Mouse (Mus musculus) C2C12 (cell line): ENCODE data around the gene Rfxap. TPM values are rescaled to one million over a fixed set of nuclear protein-coding genes. Genes with fewer than 3 reads are reported as not detected.

Source experiments
- H3K27me3 ChIP-seq: one replicate; pipeline ENCODE4 v1.6.1; 2011; ENCODE audit not compliant: control insufficient read depth, insufficient read depth, insufficient read length
- H3K36me3 ChIP-seq: one replicate; pipeline ENCODE4 v1.6.1; 2011; ENCODE audit not compliant: control insufficient read depth, insufficient read depth
- H3K4me3 ChIP-seq: one replicate; pipeline ENCODE4 v1.5.1; 2011; ENCODE audit warnings: mild to moderate bottlenecking, control low read depth; ENCODE audit not compliant: poor library complexity, insufficient read depth, severe bottlenecking
- H3K79me2 ChIP-seq: one replicate; pipeline ENCODE4 v1.6.1; 2011; ENCODE audit not compliant: control insufficient read depth, insufficient read depth
- H3K79me3 ChIP-seq: one replicate; pipeline ENCODE4 v1.6.1; 2011; ENCODE audit warnings: low read depth, control low read depth
- H3ac ChIP-seq: one replicate; pipeline ENCODE3; 2011; ENCODE audit warnings: low read depth; ENCODE audit not compliant: control insufficient read depth, insufficient read length
- CEBPB ChIP-seq: IDR thresholded peaks from one replicate; pipeline ENCODE4 v1.6.1; 2011; ENCODE audit warnings: low read depth, mild to moderate bottlenecking, control low read depth, moderate library complexity
- CTCF ChIP-seq: IDR thresholded peaks from one replicate; pipeline ENCODE4 v1.5.1; 2011; ENCODE audit not compliant: control insufficient read depth, insufficient read depth, insufficient read length
- FOSL1 ChIP-seq: IDR thresholded peaks from one replicate; pipeline ENCODE4 v1.8.0; 2011; ENCODE audit warnings: mild to moderate bottlenecking, low read length; ENCODE audit not compliant: poor library complexity, insufficient read depth, severe bottlenecking
- MAX ChIP-seq: IDR thresholded peaks from one replicate; pipeline ENCODE4 v1.6.1; 2011; ENCODE audit warnings: mild to moderate bottlenecking, control low read depth
- MYOD1 ChIP-seq: IDR thresholded peaks from one replicate; pipeline ENCODE4 v1.6.1; 2011; ENCODE audit warnings: low read depth; ENCODE audit not compliant: control insufficient read depth, insufficient read length
- MYOG ChIP-seq: IDR thresholded peaks from one replicate; pipeline ENCODE4 v1.6.1; 2011; ENCODE audit not compliant: control insufficient read depth, insufficient read length; ENCODE audit errors: extremely low read depth
- USF1 ChIP-seq: IDR thresholded peaks from one replicate; pipeline ENCODE4 v1.6.1; 2011; ENCODE audit warnings: low read depth, mild to moderate bottlenecking, control low read depth, moderate library complexity
- long read RNA-seq, 2 experiments: library from polyadenylated mRNA; unstranded; transcript quantifications; one replicate each; pipeline ENCODE4 v2.0.0; 2019 to 2020
- polyA plus RNA-seq: library from polyadenylated mRNA; unstranded; fragments of >200 nt; fragmentation: generic; extraction: Trizol; gene quantifications from one replicate; pipeline ENCODE4 v1.2.1, GENCODE M21; 2012; ENCODE audit warnings: missing spikeins

Gene Rfxap
- polyA plus RNA-seq = 27.3 TPM
- long read RNA-seq, experiment 1, partial matches to known transcripts = 0 of 2 reads
- long read RNA-seq, experiment 1, other reads (novel, unspliced or antisense) = 1 of 2 reads
- long read RNA-seq, experiment 2, partial matches to known transcripts = 0 of 1 reads
- long read RNA-seq, experiment 2, other reads (novel, unspliced or antisense) = 0 of 1 reads

- peaks cover 14% of the 10 kb centered on the region for H3K36me3 ChIP-seq
- peak within 1 kb of the TSS; percentile 72 for H3ac ChIP-seq
- H3K4me3 ChIP-seq = peak within 1 kb of the TSS; percentile 66
- no peak for TF ChIP-seq CEBPB
- TF ChIP-seq MAX = peak; percentile 20
- H3K27me3 ChIP-seq = no peaks in the 10 kb centered on the region
- H3K79me2 ChIP-seq = peaks cover 20% of the 10 kb centered on the region
- peaks cover 6% of the 10 kb centered on the region for H3K79me3 ChIP-seq
Observed at GRCm38 (mm10) chr3:54807666-54808217, at the start of gene Rfxap. Rfxap (minus strand) TSS chr3:54807791.

GRCm38 (mm10) chr3:54835421-54835820, 27.8 kb upstream of the Rfxap start:
- TF ChIP-seq MYOD1 (no peak), MYOG (no peak), CTCF (no peak), MAX (no peak), FOSL1 (no peak), USF1 (no peak), CEBPB (no peak)
- no peaks in the 10 kb centered on the region for H3K36me3 ChIP-seq
- H3ac ChIP-seq = no peak overlapping the region
- H3K27me3 ChIP-seq = peaks cover 4% of the 10 kb centered on the region
- H3K79me2 ChIP-seq = no peaks in the 10 kb centered on the region
- no peak overlapping the region for H3K4me3 ChIP-seq
- H3K79me3 ChIP-seq = no peaks in the 10 kb centered on the region

- Histone ChIP-seq H3K79me2 (no peaks in the 10 kb centered on the region), H3K36me3 (no peaks in the 10 kb centered on the region), H3K4me3 (no peak overlapping the region), H3ac (no peak overlapping the region), H3K79me3 (no peaks in the 10 kb centered on the region), H3K27me3 (no peaks in the 10 kb centered on the region)
- TF ChIP-seq CTCF = no peak
- TF ChIP-seq MYOD1 = no peak
- no peak for TF ChIP-seq MYOG
- TF ChIP-seq USF1 = no peak
- TF ChIP-seq MAX = no peak
- TF ChIP-seq CEBPB = no peak
- no peak for TF ChIP-seq FOSL1
Observed at GRCm38 (mm10) chr3:54832491-54832890, 24.9 kb upstream of the Rfxap start.

GRCm38 (mm10) chr3:54822526-54822925, 14.9 kb upstream of the Rfxap start:
- H3K4me3 ChIP-seq = no peak overlapping the region
- H3K27me3 ChIP-seq = peaks cover 3% of the 10 kb centered on the region
- no peak for TF ChIP-seq MYOG
- TF ChIP-seq USF1 = no peak
- TF ChIP-seq MAX = no peak
- TF ChIP-seq MYOD1 = no peak
- no peak for TF ChIP-seq FOSL1
- no peak for TF ChIP-seq CTCF
- no peak for TF ChIP-seq CEBPB
- H3K79me2 ChIP-seq = no peaks in the 10 kb centered on the region
- H3ac ChIP-seq = no peak overlapping the region
- no peaks in the 10 kb centered on the region for H3K36me3 ChIP-seq
- no peaks in the 10 kb centered on the region for H3K79me3 ChIP-seq

- Histone ChIP-seq H3K36me3 (no peaks in the 10 kb centered on the region), H3K79me3 (no peaks in the 10 kb centered on the region), H3K27me3 (peaks cover 3% of the 10 kb centered on the region), H3ac (no peak overlapping the region), H3K79me2 (no peaks in the 10 kb centered on the region), H3K4me3 (no peak overlapping the region)
- no peak for TF ChIP-seq USF1
Observed at GRCm38 (mm10) chr3:54815292-54815691, 7.7 kb upstream of the Rfxap start.

GRCm38 (mm10) chr3:54814622-54815021, 7.0 kb upstream of the Rfxap start:
- no peak for TF ChIP-seq MAX
- TF ChIP-seq CTCF = no peak
- no peak for TF ChIP-seq MYOD1
- no peak for TF ChIP-seq USF1
- no peak for TF ChIP-seq FOSL1
- no peak for TF ChIP-seq MYOG
- no peak for TF ChIP-seq CEBPB
- H3K79me2 ChIP-seq = no peaks in the 10 kb centered on the region
- no peak overlapping the region for H3K4me3 ChIP-seq
- no peaks in the 10 kb centered on the region for H3K79me3 ChIP-seq
- no peak overlapping the region for H3ac ChIP-seq
- no peaks in the 10 kb centered on the region for H3K27me3 ChIP-seq
- H3K36me3 ChIP-seq = no peaks in the 10 kb centered on the region
